Mouse (Mus musculus) heart, embryonic 14.5 days (tissue): Measurements from ENCODE around the gene Mpg. TPM values are rescaled to one million over a fixed set of nuclear protein-coding genes. Genes with fewer than 3 reads are reported as not detected.

Source experiments
- ATAC-seq: fragments of 200-750 bp; cut with Nextera tagmentation; 2 replicates; pipeline ENCODE4 v1.8.0; 2017; ENCODE audit warnings: low read depth, moderate TSS enrichment; ENCODE audit not compliant: insufficient number of reproducible peaks, insufficient read depth, low FRiP score
- H3K27ac ChIP-seq, 2 experiments: fragments of 200-500 bp in 1 of 2; fragments of 300-500 bp in 1 of 2; sonication (generic) in 1 of 2; replicated peaks in 1 of 2; 2 replicates each; pipeline ENCODE4 v1.5.1; 2012 to 2014; ENCODE audit warnings: low read depth in 2 of 2, low read length in 2 of 2, control low read depth in 1 of 2, mild to moderate bottlenecking in 1 of 2, mixed read lengths in 1 of 2; ENCODE audit not compliant: control insufficient read depth in 1 of 2, insufficient read depth in 1 of 2
- H3K27me3 ChIP-seq: fragments of 300-500 bp; sonication (generic); 2 replicates; pipeline ENCODE4 v1.6.1; 2014; ENCODE audit warnings: mild to moderate bottlenecking, low read length, control low read depth; ENCODE audit not compliant: control insufficient read depth, insufficient read depth
- H3K36me3 ChIP-seq: fragments of 300-500 bp; sonication (generic); 2 replicates; pipeline ENCODE4 v1.6.1; 2014; ENCODE audit warnings: mild to moderate bottlenecking, control low read depth, low read length, mixed read lengths; ENCODE audit not compliant: control insufficient read depth, insufficient read depth
- H3K4me1 ChIP-seq, 2 experiments: fragments of 200-500 bp in 1 of 2; fragments of 300-500 bp in 1 of 2; sonication (generic) in 1 of 2; 2 replicates each; pipeline ENCODE4 v1.6.1; 2012 to 2014; ENCODE audit warnings: low read length in 2 of 2, control low read depth in 1 of 2, mixed read lengths in 1 of 2; ENCODE audit not compliant: control insufficient read depth in 2 of 2, insufficient read depth in 2 of 2
- H3K4me2 ChIP-seq: fragments of 300-500 bp; sonication (generic); 2 replicates; pipeline ENCODE4 v1.6.1; 2014; ENCODE audit warnings: mild to moderate bottlenecking, low read length
- H3K4me3 ChIP-seq, 2 experiments: fragments of 200-500 bp in 1 of 2; fragments of 300-500 bp in 1 of 2; sonication (generic) in 1 of 2; 2 replicates each; pipeline ENCODE4 v1.5.1; 2012 to 2014; ENCODE audit warnings: low read length in 2 of 2, mild to moderate bottlenecking in 2 of 2, control low read depth in 1 of 2, low read depth in 1 of 2, moderate library complexity in 1 of 2; ENCODE audit not compliant: control insufficient read depth in 1 of 2, insufficient read depth in 1 of 2
- H3K9ac ChIP-seq: fragments of 300-500 bp; sonication (generic); 2 replicates; pipeline ENCODE4 v1.6.1; 2014; ENCODE audit warnings: mild to moderate bottlenecking, low read length
- H3K9me3 ChIP-seq: fragments of 300-500 bp; sonication (generic); 2 replicates; pipeline ENCODE4 v1.6.1; 2016; ENCODE audit warnings: low read length, control low read depth; ENCODE audit not compliant: control insufficient read depth
- WGBS: fragments of 180-500 bp; shearing (Covaris S2); extraction: QIAGEN DNeasy Blood & Tissue Kit; methylation state at CpG from one replicate; pipeline ENCODE4 v1.1.7; 2014; 5-methylcytosine and 5-hydroxymethylcytosine counted together
- polyA plus RNA-seq: library from polyadenylated mRNA; unstranded; fragments of >200 nt; fragmentation: Nextera tagmentation; extraction: Ambion mirVana; gene quantifications from 2 replicates; pipeline ENCODE4 v1.2.1, GENCODE M21; 2014

The Mpg gene
- polyA plus RNA-seq, 1 experiment from 2014 or later, result 20.6 TPM

GRCm38 (mm10) chr11:32278458-32278957, 52.2 kb downstream of the Mpg start:
- no peak overlapping the region for H3K9ac ChIP-seq
- no peaks in the 10 kb centered on the region for H3K4me1 ChIP-seq
- H3K36me3 ChIP-seq, result no peaks in the 10 kb centered on the region
- WGBS, result 74% methylated on average over 12 of the region's 12 CpGs
- no peak overlapping the region for H3K4me3 ChIP-seq
- no peaks in the 10 kb centered on the region for H3K9me3 ChIP-seq
- ATAC-seq, result no peak
- no peak overlapping the region for H3K4me2 ChIP-seq
- peaks cover 53% of the 10 kb centered on the region for H3K27me3 ChIP-seq
- no peak overlapping the region for H3K27ac ChIP-seq

- Histone ChIP-seq H3K36me3 (no peaks in the 10 kb centered on the region), H3K4me3 (no peak overlapping the region), H3K27ac (no peak overlapping the region), H3K9ac (no peak overlapping the region), H3K4me2 (no peak overlapping the region), H3K4me1 (no peaks in the 10 kb centered on the region), H3K27me3 (peaks cover 60% of the 10 kb centered on the region), H3K9me3 (no peaks in the 10 kb centered on the region)
- ATAC-seq, result no peak
- WGBS, result 74% methylated on average over 2 of the region's 2 CpGs
These were observed 54.3 kb downstream of the Mpg start for GRCm38 (mm10) chr11:32280646-32281045.

- Histone ChIP-seq H3K4me1 (no peaks in the 10 kb centered on the region), H3K27ac (no peak overlapping the region), H3K9me3 (no peaks in the 10 kb centered on the region), H3K27me3 (peaks cover 54% of the 10 kb centered on the region), H3K4me3 (no peak overlapping the region), H3K4me2 (no peak overlapping the region), H3K9ac (no peak overlapping the region), H3K36me3 (no peaks in the 10 kb centered on the region)
- 60% methylated on average over 1 of the region's 1 CpGs for WGBS
- ATAC-seq, result no peak
These were observed 55.3 kb downstream of the Mpg start for GRCm38 (mm10) chr11:32281416-32282144.

Other genes with a start within 250 kb of the Mpg start
- 0.43 and 0.81 TPM in 2 replicates for gene Nsg2, start 226.0 kb upstream of the Mpg start, polyA plus RNA-seq
- gene Il9r, start 26.2 kb upstream of the Mpg start, polyA plus RNA-seq, result 0.05 TPM in 1 of 2 replicates, not detected in the other
- gene Snrnp25, start 21.1 kb upstream of the Mpg start, polyA plus RNA-seq, result 46.1 and 49.5 TPM in 2 replicates
- 26.6 TPM in 2 replicates for gene Rhbdf1, start 4.2 kb upstream of the Mpg start, polyA plus RNA-seq
- gene Nprl3, start 41.2 kb downstream of the Mpg start, polyA plus RNA-seq, result 33.2 and 33.9 TPM in 2 replicates
- 300 and 380 TPM in 2 replicates for gene Hba-x, start 49.9 kb downstream of the Mpg start, polyA plus RNA-seq
- gene Hba-a1, start 57.0 kb downstream of the Mpg start, polyA plus RNA-seq, result 7,195 and 12,752 TPM in 2 replicates
- gene Hbq1b, start 60.5 kb downstream of the Mpg start, polyA plus RNA-seq, result 1.5 and 2.1 TPM in 2 replicates
- 18,791 and 33,479 TPM in 2 replicates for gene Hba-a2, start 70.0 kb downstream of the Mpg start, polyA plus RNA-seq
- 1.2 and 2.5 TPM in 2 replicates for gene Hbq1a, start 73.6 kb downstream of the Mpg start, polyA plus RNA-seq
- gene Sh3pxd2b, start 121.3 kb downstream of the Mpg start, polyA plus RNA-seq, result 12.6 and 13.3 TPM in 2 replicates
- gene Ubtd2, start 228.9 kb downstream of the Mpg start, polyA plus RNA-seq, result 30.2 and 32.4 TPM in 2 replicates